Mouse (Mus musculus) adrenal gland (tissue): ENCODE measurements around the gene Pak4.

Source experiments
- intact Hi-C: fragments of 180-260 bp; cut with DNase I; formaldehyde crosslinking; loops from one replicate; pipeline ENCODE4 v1.15.1; 2025

Pak4 gene

GRCm38 (mm10) chr7:28593206-28594111, 4.5 kb downstream of the Pak4 start:
- intact Hi-C loops = no loop called here

DNA sequence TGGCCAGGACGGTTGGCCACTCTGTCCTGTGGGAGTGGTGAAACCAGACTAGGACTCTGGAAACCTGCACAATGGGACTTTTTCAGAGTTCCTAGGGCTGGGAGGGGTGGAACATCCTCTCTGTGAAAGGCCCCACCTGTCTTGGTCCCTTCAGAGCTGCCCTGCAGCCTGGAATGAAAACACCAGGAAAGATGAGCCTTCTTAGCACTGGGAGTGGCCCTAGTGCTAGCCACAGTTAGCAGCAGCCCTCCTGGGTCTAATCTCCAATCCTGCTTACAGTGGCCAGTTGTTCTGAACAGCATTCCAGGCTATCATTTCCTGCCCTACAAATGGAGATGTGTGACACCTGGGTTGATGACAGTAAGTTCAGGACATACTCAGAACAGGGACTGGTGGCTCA, 6.1 kb downstream of the Pak4 start:
- intact Hi-C loops = no loop called here

- intact Hi-C loops = no loop called here
These were observed 10.3 kb downstream of the Pak4 start for GRCm38 (mm10) chr7:28587644-28588043.

GRCm38 (mm10) chr7:28586663-28587411, 11.1 kb downstream of the Pak4 start:
- intact Hi-C loops = no loop called here

- intact Hi-C loops = no loop called here
These were observed 13.0 kb downstream of the Pak4 start for GRCm38 (mm10) chr7:28585001-28585400.

DNA sequence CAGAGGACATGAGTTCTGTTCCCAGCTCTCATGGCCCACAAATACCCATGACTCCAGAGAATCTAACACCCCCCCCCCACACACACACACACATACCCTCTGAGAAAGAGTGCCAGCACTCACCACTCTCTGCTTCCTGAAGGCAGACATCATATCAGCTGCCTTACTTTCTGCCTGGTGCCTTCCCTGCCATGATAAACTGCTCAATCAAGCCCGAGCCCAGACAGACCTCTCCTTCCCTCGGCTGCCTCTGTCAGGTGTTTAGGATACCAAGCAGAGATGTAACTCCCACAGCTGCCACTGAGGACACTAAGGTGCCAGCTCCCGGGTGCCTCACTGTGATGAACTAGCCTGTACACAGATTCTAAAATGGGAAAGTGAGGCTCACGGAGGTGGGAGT, 13.5 kb downstream of the Pak4 start:
- intact Hi-C loops = no loop called here

DNA sequence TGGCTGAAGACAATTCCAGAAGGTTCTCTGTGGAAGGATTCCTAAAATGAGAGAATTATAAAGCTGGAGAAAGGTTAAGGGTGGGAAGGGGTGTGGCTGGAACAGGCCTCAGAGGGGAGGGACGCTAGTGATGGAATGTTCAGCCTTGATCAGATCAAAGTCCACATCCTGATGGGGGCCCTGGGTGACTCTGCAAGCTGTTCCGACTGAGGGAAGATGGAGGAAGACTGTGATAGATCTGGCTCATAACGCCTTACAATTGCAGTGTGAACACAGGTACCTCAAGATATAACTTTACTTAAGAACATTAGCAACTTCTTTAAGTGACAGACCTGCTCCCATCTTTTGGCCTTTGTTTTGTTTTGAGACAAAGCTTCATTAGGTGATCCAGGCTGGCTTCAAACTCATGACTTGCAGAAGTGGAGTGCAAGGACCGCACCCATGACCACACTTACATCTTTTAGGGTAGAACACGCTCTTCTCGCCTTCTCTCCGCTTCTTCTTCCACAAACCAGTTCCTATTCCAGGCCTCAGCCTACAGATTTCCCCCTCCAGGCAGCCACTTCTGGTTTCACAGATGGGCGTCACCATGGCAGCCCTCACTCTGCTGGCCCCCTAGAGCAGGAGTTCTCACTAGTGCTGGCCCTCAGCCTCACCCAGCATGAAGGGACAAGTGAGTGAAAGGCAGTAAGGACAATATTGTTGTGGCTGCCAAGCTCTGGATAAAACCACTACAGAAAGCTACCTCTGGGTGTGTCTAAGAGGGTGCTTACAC, 14.2 kb downstream of the Pak4 start:
- intact Hi-C loops = no loop called here

DNA sequence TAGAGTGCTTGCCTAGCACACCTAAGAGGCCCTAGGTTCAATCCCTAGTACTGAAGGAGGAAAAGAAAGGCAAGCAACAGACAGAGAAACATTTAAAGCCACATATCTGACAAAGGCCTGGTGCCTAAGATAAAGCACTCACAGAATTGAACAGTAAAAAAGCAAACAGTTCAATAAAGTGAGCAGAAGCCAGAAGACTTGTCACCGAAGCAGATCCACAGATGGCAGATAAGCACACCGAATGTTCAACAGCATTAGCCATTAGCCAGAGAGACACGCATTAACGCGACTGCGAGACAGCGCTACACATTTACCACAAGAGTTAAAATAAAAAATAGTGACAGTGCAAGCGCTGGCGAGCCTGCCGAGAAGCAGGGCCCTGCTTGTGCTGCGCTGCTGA, 15.1 kb downstream of the Pak4 start:
- intact Hi-C loops = no loop called here

DNA sequence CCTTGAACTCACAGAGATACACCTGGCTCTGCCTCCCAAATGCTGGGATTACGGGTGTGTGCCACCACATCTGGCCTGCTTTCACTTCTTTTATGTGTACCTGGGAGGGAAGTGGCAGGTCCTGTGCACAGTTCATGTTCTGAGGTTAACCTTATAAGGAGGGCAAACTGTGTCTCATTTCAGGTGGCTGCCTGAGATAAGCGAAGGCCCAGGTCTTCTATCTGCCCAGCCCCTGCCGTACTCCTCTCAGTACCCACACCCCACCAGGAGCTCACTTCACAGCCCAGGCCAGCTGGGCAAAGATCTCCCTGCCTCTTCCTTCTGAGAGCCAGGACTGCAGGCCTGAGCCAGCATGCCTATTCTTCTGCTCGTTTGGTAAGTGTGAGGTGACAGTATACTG, 16.3 kb downstream of the Pak4 start:
- intact Hi-C loops = no loop called here

DNA sequence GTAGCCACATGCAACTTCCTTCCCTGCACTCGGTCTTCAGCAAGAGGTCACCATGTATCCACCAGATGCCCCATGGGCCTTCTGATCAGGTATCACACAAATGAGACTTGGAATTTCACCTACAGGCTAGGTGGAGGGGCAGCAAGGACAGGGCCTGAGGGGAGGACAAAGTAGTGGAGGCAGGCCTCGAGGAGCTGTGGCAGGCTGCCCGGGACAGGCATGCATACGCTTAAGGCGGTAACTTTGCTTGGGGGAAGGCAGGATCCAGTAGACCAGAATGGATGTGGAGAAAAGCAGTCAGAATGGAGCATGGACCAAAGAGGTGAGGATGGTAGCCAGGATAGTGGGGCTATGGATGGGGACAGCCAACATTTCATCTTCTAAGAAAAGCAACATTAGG, 18.2 kb downstream of the Pak4 start:
- intact Hi-C loops = no loop called here

DNA sequence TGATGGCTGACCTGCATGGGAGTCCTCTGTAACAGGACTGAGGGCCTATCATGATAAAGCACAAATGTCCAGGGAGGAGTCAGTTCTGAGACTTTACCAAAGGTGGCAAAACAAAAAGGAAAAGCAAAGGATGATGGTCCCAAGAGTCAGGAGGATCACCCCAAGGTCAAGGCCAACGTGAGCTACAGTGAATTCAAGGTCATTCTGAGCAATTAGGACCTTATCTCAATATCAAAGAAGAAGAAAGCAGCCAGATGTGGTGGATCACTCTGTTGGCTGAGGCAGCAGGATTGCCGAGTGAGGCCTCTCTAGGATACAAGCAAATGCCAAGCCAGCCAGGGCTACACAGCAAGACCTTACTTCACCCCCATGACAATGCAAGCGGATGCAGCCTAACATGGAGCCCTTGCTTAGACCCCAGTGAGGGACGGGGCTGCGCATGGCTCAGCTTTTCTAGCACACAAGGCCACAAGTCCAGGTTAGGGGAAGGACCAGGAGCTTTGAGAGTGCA, 19.4 kb downstream of the Pak4 start:
- intact Hi-C loops = no loop called here

GRCm38 (mm10) chr7:28577826-28578542, 20.0 kb downstream of the Pak4 start:
- intact Hi-C loops = no loop called here

DNA sequence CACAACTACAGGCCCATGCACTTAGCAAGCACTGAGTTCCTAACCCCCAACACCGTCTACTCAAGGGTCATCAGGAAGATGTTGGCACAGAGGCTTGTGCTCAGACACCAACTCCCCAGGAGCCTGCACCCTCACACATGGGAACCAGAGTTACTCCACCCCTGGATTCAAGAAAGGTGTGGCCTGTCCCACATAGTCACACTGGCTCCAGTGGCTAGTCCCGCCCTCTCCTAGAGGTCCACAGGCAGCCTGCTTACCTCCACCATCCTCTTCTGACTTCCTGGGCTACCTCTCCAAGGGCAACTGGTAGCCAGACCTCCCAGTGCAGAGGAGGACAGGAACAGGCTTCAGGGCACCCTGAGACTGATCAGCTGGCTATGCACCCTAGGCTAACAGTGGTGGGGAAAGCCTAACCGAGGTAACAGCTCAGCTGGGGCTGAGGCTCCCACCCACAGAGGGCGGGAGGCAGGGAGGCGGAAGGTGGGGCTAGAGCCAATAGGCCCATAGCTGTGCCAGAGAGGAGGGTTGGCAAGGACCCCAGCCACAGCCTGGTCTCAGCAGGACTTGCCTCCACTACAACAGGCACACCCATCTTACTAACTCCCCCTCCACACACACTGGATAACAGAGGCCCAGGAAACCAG, 21.6 kb downstream of the Pak4 start:
- intact Hi-C loops = no loop called here

DNA sequence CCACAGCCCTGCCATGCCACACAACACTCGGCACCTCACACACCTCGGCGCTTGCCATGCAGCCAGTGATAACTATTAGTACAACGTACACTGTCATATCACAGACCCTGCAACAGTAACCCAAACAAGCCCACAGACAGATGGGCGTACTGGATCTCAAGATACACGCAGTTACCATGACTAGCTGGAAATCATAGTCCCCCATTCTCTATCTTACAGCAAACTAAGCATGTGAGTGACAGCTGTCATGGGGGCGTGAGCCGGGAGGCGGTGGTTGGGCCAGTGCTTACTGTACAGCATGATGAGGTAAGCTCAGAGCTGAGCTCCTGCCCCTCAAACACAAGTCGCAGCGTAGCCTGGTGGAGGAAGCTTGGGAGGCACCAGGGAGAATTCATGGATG, 22.4 kb downstream of the Pak4 start:
- intact Hi-C loops = no loop called here

DNA sequence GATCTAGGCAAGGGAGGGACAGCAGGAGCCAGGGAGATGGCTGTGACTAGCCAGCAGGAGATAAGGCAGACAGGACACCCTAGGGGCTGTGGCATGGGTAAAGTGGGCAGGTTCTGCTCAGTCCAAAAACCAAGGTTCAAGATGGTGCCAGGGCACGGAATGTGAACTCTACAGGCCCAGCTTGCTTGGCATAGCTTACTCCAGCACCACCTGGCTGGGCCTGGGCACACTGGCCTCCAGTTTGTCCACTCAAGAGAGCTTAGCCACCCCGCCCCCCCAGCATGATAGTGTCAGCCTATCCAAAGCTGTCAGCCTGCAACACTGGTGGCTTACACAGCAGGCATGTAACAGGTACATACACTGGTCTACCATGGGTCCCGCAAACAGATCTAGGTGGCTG, 24.7 kb downstream of the Pak4 start:
- intact Hi-C loops = no loop called here

GRCm38 (mm10) chr7:28572689-28573088, 25.3 kb downstream of the Pak4 start:
- intact Hi-C loops = no loop called here

- intact Hi-C loops = no loop called here
These were observed 26.9 kb downstream of the Pak4 start for GRCm38 (mm10) chr7:28570982-28571682.

DNA sequence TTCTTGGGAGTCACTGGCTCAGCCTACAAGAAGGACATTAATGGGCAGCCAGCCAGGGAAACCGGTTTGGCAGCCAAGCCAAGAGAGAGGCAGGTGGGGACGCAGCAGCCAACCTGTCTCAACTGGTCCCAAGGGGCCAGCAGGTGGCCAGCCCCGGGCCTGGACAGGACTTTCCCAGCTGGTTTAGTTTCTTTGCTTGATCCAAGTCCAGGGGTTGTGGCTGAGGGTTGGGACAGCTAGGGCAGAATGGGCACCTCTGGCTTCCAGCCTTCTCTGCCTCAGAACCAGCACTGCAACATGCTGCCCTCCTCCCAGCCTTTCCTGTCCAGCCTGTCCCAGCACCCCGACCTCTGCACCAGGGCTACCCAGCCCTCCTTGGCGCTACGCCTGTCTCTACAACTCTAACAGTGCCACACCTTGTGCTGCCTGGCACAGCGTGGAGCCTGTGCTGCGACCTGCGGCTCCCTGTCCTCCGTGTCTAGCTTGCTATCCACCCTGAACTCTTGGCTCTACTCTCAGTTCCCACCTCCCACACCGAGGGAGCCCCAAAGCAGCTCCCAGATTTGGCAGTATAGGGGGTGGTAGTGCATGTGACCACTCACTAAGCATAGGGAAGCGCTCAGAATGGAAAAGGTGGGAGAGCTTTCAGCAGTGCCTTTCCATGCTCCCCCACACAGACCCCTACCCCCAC, 27.5 kb downstream of the Pak4 start:
- intact Hi-C loops = no loop called here

GRCm38 (mm10) chr7:28568253-28568652, 29.7 kb downstream of the Pak4 start:
- intact Hi-C loops = loop anchor here (1.0 kb wide), 1 partner anchor 33 kb away; no protein-coding TSS in a partner anchor
